Mouse (Mus musculus) testis, adult 2 months (tissue): ENCODE measurements around the gene Alppl2.

Source experiments
- CTCF ChIP-seq: fragments of 200-500 bp; IDR thresholded peaks from 2 replicates; pipeline ENCODE4 v1.5.1; 2012; ENCODE audit warnings: low read depth, mild to moderate bottlenecking, inconsistent platforms, low read length, moderate library complexity; ENCODE audit not compliant: control insufficient read depth, insufficient read depth, insufficient replicate concordance
- POLR2A ChIP-seq: fragments of 200-500 bp; IDR thresholded peaks from 2 replicates; pipeline ENCODE4 v1.6.1; 2012; ENCODE audit warnings: low read depth, mild to moderate bottlenecking, inconsistent platforms, low read length, moderate library complexity; ENCODE audit not compliant: control insufficient read depth

DNA sequence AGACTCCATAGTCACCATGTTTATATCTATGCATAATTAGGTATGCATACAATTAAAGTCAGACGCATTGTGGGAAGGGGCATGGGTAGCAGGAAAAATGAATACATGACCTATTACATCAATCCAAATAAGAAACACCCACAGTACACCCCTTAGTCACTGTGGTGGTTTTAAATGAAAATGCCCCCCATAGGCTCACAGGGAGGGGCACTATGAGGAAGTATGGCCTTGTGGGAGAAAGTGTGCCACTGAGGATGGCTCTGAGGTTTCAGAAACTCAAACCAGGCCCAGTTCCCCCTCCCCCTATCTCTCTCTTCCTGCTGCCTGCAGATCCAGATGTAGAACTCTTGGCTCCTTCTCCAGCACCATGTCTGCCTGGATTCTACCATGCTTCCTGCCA lies 14.2 kb upstream of the Alppl2 start:
- TF ChIP-seq CTCF (no peak), POLR2A (no peak)
